Mouse (Mus musculus): ENCODE results near the gene Polr2b. TPM values are rescaled to one million over a fixed set of nuclear protein-coding genes. Genes with fewer than 3 reads are reported as not detected.
A peak's percentile ranks its signal among the peaks of the same experiment; 100 is the strongest.

Polr2b gene
- polyA plus RNA-seq, 1 experiment from 2014 or later: 62.5 TPM

GRCm38 (mm10) chr5:77375546-77375945 is 65.6 kb downstream of the Polr2b start:
- no peak overlapping the region for H3K9ac ChIP-seq (ENCODE audit: low read depth, low read length)
- WGBS: 70% methylated on average over 4 of the region's 4 CpGs
- H3K4me2 ChIP-seq (ENCODE audit: low read length): no peak overlapping the region
- no peaks in the 10 kb centered on the region for H3K4me1 ChIP-seq (ENCODE audit: control insufficient read depth, insufficient read depth, low read length)
- no peaks in the 10 kb centered on the region for H3K36me3 ChIP-seq (ENCODE audit: control insufficient read depth, insufficient read depth, low read length)
- no peak overlapping the region for H3K27ac ChIP-seq (ENCODE audit: low read length)
- ATAC-seq: no peak
- H3K9me3 ChIP-seq (replicated peaks; ENCODE audit: control insufficient read depth, low read length, poor library complexity, severe bottlenecking): no peaks in the 10 kb centered on the region
- H3K27me3 ChIP-seq (ENCODE audit: control insufficient read depth, insufficient read depth, low read depth, low read length): no peaks in the 10 kb centered on the region; the same call in 1 of the 2 replicates
- H3K4me3 ChIP-seq (ENCODE audit: low read depth, low read length): no peak overlapping the region

- no peak for ATAC-seq
- no peaks in the 10 kb centered on the region for H3K4me1 ChIP-seq (ENCODE audit: control insufficient read depth, insufficient read depth, low read length)
- H3K27ac ChIP-seq (ENCODE audit: low read length): no peak overlapping the region
- H3K4me3 ChIP-seq (ENCODE audit: low read depth, low read length): no peak overlapping the region
- no peaks in the 10 kb centered on the region for H3K9me3 ChIP-seq (replicated peaks; ENCODE audit: control insufficient read depth, low read length, poor library complexity, severe bottlenecking)
- WGBS: 95% methylated on average over 3 of the region's 3 CpGs
- no peaks in the 10 kb centered on the region; the same call in 1 of the 2 replicates for H3K27me3 ChIP-seq (ENCODE audit: control insufficient read depth, insufficient read depth, low read depth, low read length)
- no peaks in the 10 kb centered on the region for H3K36me3 ChIP-seq (ENCODE audit: control insufficient read depth, insufficient read depth, low read length)
- no peak overlapping the region for H3K4me2 ChIP-seq (ENCODE audit: low read length)
- no peak overlapping the region for H3K9ac ChIP-seq (ENCODE audit: low read depth, low read length)
Measured at GRCm38 (mm10) chr5:77378027-77378426, 68.1 kb downstream of the Polr2b start.

DNA sequence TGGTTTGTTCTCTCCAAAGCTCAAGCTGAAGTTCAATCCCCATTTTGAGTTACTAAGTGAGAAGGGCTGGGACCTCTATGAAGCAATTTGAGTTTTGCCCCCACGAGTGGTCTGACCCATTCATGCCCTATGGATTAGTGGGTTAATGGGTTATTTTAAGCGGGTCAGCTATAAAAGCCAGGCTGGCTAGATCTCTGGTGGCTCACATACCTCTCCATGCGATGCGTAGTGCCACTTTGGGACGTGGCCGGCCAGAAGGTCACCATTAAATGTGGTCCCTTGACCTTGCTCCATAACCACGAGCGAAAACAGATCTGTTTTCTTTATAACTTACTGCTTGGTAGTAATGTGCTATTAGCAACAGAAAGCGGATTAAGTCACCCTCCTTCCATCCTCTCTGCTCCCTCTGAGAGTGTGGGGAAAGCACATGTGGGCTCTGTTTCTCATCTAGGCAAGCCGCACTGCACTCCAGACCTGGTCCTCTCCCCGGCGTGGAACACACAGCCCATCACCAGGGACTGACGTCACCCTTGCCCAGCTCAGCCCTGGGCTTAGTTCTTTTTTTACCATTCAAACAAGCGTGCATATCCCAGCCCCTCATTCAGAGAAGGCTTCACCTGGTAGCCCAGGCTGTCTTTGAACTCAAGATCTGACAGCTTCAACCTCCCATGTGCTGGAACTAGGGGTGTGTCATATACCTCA is 69.6 kb downstream of the Polr2b start:
- 68% methylated on average over 14 of the region's 14 CpGs for WGBS
- no peak for ATAC-seq

GRCm38 (mm10) chr5:77380321-77380901 is 70.5 kb downstream of the Polr2b start:
- 34% methylated on average over 17 of the region's 17 CpGs for WGBS
- no peaks in the 10 kb centered on the region for H3K36me3 ChIP-seq (ENCODE audit: control insufficient read depth, insufficient read depth, low read length)
- H3K27me3 ChIP-seq (ENCODE audit: control insufficient read depth, insufficient read depth, low read depth, low read length): no peaks in the 10 kb centered on the region
- no peaks in the 10 kb centered on the region for H3K4me1 ChIP-seq (ENCODE audit: control insufficient read depth, insufficient read depth, low read length)
- no peaks in the 10 kb centered on the region for H3K9me3 ChIP-seq (replicated peaks; ENCODE audit: control insufficient read depth, low read length, poor library complexity, severe bottlenecking)
- H3K4me3 ChIP-seq (ENCODE audit: low read depth, low read length): no peak overlapping the region
- peak; percentile 59; the same call in 1 of the 2 replicates for ATAC-seq
- H3K9ac ChIP-seq (ENCODE audit: low read depth, low read length): no peak overlapping the region
- no peak overlapping the region for H3K27ac ChIP-seq (ENCODE audit: low read length)
- H3K4me2 ChIP-seq (ENCODE audit: low read length): no peak overlapping the region

More for the DNA sequence above, 69.6 kb downstream of the Polr2b start:
- Histone ChIP-seq H3K4me3 (ENCODE audit: low read depth, low read length) (no peak overlapping the region), H3K27ac (ENCODE audit: low read length) (no peak overlapping the region), H3K4me2 (ENCODE audit: low read length) (no peak overlapping the region), H3K9ac (ENCODE audit: low read depth, low read length) (no peak overlapping the region), H3K27me3 (ENCODE audit: control insufficient read depth, insufficient read depth, low read depth, low read length) (no peaks in the 10 kb centered on the region), H3K4me1 (ENCODE audit: control insufficient read depth, insufficient read depth, low read length) (no peaks in the 10 kb centered on the region), H3K9me3 (replicated peaks; ENCODE audit: control insufficient read depth, low read length, poor library complexity, severe bottlenecking) (no peaks in the 10 kb centered on the region), H3K36me3 (ENCODE audit: control insufficient read depth, insufficient read depth, low read length) (no peaks in the 10 kb centered on the region)

DNA sequence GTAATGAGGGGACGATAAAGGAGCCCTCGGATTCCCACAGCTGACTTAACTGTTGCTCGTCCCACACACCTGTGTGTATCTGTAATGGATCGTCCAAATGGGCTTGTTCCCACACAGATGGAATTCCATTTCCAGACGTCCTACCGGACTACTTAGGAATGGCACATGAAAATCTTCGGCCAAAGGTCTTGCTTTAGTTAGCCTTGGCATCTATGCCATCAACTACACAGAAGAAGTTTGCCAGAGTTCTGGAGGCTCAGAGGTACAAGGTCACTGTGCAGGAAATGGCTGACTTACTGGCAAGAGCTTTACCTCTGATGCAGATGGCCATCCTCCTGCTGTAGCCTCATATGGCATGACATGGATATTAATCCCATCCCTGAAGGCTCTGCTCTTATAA is 71.3 kb downstream of the Polr2b start:
- Histone ChIP-seq H3K4me2 (ENCODE audit: low read length) (no peak overlapping the region), H3K9ac (ENCODE audit: low read depth, low read length) (no peak overlapping the region), H3K27me3 (ENCODE audit: control insufficient read depth, insufficient read depth, low read depth, low read length) (no peaks in the 10 kb centered on the region), H3K4me3 (ENCODE audit: low read depth, low read length) (no peak overlapping the region), H3K9me3 (replicated peaks; ENCODE audit: control insufficient read depth, low read length, poor library complexity, severe bottlenecking) (no peaks in the 10 kb centered on the region), H3K36me3 (ENCODE audit: control insufficient read depth, insufficient read depth, low read length) (no peaks in the 10 kb centered on the region), H3K4me1 (ENCODE audit: control insufficient read depth, insufficient read depth, low read length) (no peaks in the 10 kb centered on the region), H3K27ac (ENCODE audit: low read length) (no peak overlapping the region)
- WGBS: 66% methylated on average over 7 of the region's 7 CpGs
- no peak for ATAC-seq

DNA sequence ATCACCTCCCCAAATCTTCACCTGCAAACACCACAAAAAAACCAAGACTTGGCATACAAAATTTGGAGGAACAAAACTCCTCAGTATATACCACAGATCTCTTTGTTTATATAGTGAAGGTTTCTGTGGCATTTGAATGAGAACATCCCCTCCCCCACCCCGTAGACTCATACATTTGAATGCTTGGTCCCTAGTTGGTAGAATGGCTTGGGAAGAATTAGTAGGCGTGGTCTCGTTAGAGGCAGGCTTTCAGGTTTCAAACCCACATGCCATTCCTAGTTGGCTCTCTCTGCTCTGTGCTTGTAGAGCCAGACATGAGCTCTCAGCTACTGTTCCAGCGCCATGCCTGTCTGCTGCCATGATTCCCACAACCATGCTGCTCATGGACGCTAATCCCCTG is 71.7 kb downstream of the Polr2b start:
- ATAC-seq: no peak
- Histone ChIP-seq H3K9ac (ENCODE audit: low read depth, low read length) (no peak overlapping the region), H3K4me2 (ENCODE audit: low read length) (no peak overlapping the region), H3K27me3 (ENCODE audit: control insufficient read depth, insufficient read depth, low read depth, low read length) (no peaks in the 10 kb centered on the region), H3K9me3 (replicated peaks; ENCODE audit: control insufficient read depth, low read length, poor library complexity, severe bottlenecking) (no peaks in the 10 kb centered on the region), H3K4me3 (ENCODE audit: low read depth, low read length) (no peak overlapping the region), H3K4me1 (ENCODE audit: control insufficient read depth, insufficient read depth, low read length) (no peaks in the 10 kb centered on the region), H3K27ac (ENCODE audit: low read length) (no peak overlapping the region), H3K36me3 (ENCODE audit: control insufficient read depth, insufficient read depth, low read length) (no peaks in the 10 kb centered on the region)
- WGBS: 81% methylated on average over 5 of the region's 5 CpGs

DNA sequence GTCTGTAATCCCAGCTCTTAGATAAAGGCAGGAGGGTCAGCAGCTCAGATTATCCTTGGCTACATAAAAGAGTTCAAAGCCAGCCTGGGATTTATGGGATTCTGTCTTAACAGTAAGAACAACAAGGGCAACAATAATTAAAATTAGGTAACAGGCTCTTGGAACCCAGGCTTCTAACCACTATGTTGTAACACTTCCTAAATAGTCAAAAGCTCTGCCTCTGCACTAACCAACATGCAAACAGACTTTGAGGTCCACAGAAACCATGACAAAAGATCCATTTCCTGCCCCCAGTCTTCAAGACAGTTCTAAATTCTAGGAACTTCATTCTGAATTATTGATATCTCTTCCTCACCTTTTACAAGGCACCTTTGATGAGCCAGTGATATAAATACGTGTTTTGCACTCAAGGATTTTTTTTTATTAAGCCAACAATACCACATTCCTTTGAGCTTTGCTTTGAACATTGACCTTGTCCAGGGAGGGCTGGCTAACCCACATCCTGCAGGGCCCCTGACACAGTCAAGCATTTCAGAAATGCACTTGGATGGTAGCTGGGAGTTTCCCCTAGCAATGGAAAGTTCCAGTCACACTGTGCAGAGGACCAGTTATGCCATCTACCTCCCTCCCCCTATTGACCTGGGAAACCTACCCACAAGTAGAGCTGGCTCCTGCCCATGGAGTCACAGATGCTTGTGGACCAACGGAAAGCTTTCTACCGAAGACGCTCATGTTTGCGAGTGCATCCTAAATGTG is 74.0 kb downstream of the Polr2b start:
- Histone ChIP-seq H3K27ac (ENCODE audit: low read length) (no peak overlapping the region), H3K9me3 (replicated peaks; ENCODE audit: control insufficient read depth, low read length, poor library complexity, severe bottlenecking) (no peaks in the 10 kb centered on the region), H3K4me1 (ENCODE audit: control insufficient read depth, insufficient read depth, low read length) (no peaks in the 10 kb centered on the region), H3K36me3 (ENCODE audit: control insufficient read depth, insufficient read depth, low read length) (no peaks in the 10 kb centered on the region), H3K27me3 (ENCODE audit: control insufficient read depth, insufficient read depth, low read depth, low read length) (no peaks in the 10 kb centered on the region), H3K4me2 (ENCODE audit: low read length) (no peak overlapping the region), H3K4me3 (ENCODE audit: low read depth, low read length) (no peak overlapping the region), H3K9ac (ENCODE audit: low read depth, low read length) (no peak overlapping the region)
- no peak for ATAC-seq
- 90% methylated on average over 5 of the region's 5 CpGs for WGBS

DNA sequence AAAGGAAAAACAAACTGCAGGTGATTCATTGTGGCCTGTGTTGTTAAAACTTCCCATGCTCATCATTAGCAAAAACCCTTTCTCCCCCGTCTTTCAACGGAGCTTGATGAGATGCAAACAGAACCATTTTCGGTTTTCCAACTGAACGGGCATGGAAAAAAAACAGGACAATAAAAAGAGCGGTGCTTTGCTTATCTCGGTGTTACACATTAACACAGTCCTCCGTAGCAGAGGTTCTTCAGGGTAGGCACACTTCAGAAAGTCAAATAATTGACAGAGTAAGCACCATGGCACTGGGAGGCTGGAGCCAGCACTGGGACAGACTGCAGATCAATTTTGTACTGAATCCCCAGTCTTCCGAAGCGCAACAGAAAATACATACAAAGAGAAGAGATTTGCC is 74.8 kb downstream of the Polr2b start:
- H3K27ac ChIP-seq (ENCODE audit: low read length): no peak overlapping the region
- no peak overlapping the region for H3K9ac ChIP-seq (ENCODE audit: low read depth, low read length)
- no peaks in the 10 kb centered on the region for H3K36me3 ChIP-seq (ENCODE audit: control insufficient read depth, insufficient read depth, low read length)
- H3K4me2 ChIP-seq (ENCODE audit: low read length): no peak overlapping the region
- no peaks in the 10 kb centered on the region for H3K27me3 ChIP-seq (ENCODE audit: control insufficient read depth, insufficient read depth, low read depth, low read length)
- whole genome bisulfite sequencing: 78% methylated on average over 9 of the region's 9 CpGs
- H3K4me3 ChIP-seq (ENCODE audit: low read depth, low read length): no peak overlapping the region
- H3K9me3 ChIP-seq (replicated peaks; ENCODE audit: control insufficient read depth, low read length, poor library complexity, severe bottlenecking): no peaks in the 10 kb centered on the region
- H3K4me1 ChIP-seq (ENCODE audit: control insufficient read depth, insufficient read depth, low read length): no peaks in the 10 kb centered on the region
- ATAC-seq: no peak

DNA sequence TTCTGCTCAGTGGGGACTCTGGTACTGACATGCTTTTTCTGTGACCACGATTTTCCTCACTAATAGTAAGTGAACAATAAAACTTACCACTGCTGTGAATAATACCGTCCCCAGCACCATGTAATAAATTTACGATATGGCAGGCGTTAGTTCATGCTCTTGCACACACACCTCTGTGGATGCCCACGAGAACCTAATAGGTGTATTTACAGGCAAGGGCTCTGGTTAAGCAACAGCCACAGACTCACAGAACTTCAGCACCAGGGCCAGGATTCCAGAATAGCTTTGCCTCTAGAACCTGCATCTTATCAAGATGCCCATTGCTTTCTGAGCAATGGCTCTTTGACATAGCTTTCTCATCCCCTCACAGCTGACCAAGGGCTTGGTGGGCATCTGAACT is 75.3 kb downstream of the Polr2b start:
- H3K36me3 ChIP-seq (ENCODE audit: control insufficient read depth, insufficient read depth, low read length): no peaks in the 10 kb centered on the region
- no peak overlapping the region for H3K9ac ChIP-seq (ENCODE audit: low read depth, low read length)
- H3K27me3 ChIP-seq (ENCODE audit: control insufficient read depth, insufficient read depth, low read depth, low read length): no peaks in the 10 kb centered on the region
- 83% methylated on average over 5 of the region's 5 CpGs for WGBS
- H3K27ac ChIP-seq (ENCODE audit: low read length): no peak overlapping the region
- H3K4me2 ChIP-seq (ENCODE audit: low read length): no peak overlapping the region
- H3K4me3 ChIP-seq (ENCODE audit: low read depth, low read length): no peak overlapping the region
- H3K4me1 ChIP-seq (ENCODE audit: control insufficient read depth, insufficient read depth, low read length): no peaks in the 10 kb centered on the region
- no peak for ATAC-seq
- H3K9me3 ChIP-seq (replicated peaks; ENCODE audit: control insufficient read depth, low read length, poor library complexity, severe bottlenecking): no peaks in the 10 kb centered on the region

Data from midbrain, embryonic 16.5 days (tissue).